Mouse (Mus musculus) lung, postnatal 0 days (tissue): ENCODE data around the gene Grtp1.

Experiments
- CTCF ChIP-seq: IDR thresholded peaks from 2 replicates; pipeline ENCODE4 v1.5.1; 2016; ENCODE audit warnings: antibody characterized with exemption, mild to moderate bottlenecking
- EP300 ChIP-seq: IDR thresholded peaks from 2 replicates; pipeline ENCODE4 v1.6.1; 2016; ENCODE audit warnings: antibody characterized with exemption, mild to moderate bottlenecking, control low read depth

DNA sequence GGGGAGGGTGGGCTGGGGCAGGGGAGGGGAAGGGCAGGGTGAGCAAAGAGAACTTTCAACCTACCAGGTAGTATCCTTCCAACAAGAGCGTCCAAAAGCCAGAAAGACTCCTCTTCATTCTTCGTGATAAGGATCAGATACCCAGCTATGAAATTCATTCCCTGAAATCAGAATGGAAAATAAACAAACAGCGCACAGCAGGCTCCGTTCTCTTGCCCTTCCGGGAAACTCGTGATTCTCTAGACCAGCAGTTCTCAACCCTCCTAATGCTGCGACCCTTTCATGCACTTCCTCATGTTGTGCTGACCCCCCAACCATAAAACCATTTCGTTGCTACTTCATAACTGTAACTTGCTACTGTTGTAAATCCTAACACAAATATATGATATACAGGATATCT is 13.6 kb downstream of the Grtp1 start:
- no peak for TF ChIP-seq CTCF
- TF ChIP-seq EP300: no peak
